Mouse (Mus musculus) kidney, adult 8-10 months (tissue): ENCODE data around the gene Hcn1.
"Not testable (repeated sequence)": the region's sequence is repeated elsewhere in the genome, so short reads cannot be mapped to it uniquely, and the experiment has no call there.

Experiments
- DNase-seq, 2 experiments: peaks; one replicate each; pipeline ENCODE4 v3.0.0; 2022

Hcn1 gene

DNA sequence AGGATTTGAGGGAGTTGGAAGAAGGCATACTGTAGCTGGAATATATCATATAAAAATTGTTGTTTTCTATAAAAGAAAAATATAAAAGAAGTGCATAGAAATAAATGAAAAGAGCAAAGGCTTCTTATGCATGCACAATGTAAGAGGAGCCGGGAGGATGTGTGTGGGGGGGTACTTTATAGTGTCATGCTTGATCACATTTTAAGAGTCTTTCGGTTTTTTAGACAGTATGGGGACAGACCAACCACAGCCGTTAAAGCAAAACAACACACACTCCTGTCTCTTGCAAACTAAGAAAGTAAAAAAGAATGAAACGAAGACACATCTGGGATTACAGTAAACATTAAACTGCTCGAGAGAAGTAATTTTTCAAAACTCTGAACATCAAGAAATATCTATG is 290.0 kb downstream of the Hcn1 start:
- no peak for DNase-seq

- DNase-seq: no peak
Measured at GRCm38 (mm10) chr13:117898052-117898451, 295.9 kb downstream of the Hcn1 start.

DNA sequence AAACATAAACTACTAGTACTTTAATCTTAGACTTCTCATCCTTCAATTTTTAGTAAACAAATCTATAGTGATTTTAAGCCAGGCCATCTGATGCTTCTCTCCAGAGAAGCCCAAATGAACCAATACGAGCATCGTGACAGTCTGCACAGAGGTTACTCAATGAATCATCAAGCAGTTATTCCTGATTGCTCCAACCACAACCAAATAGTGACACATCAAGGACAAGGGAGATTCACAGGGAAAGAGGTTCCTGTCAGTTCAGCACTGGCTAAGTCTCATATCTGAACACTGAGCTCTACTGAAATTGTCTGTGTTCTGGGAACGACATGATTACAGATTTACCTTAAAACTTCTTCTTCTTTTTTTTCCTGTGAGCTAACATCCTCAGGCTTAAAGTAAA is 305.7 kb downstream of the Hcn1 start:
- DNase-seq: no peak

DNA sequence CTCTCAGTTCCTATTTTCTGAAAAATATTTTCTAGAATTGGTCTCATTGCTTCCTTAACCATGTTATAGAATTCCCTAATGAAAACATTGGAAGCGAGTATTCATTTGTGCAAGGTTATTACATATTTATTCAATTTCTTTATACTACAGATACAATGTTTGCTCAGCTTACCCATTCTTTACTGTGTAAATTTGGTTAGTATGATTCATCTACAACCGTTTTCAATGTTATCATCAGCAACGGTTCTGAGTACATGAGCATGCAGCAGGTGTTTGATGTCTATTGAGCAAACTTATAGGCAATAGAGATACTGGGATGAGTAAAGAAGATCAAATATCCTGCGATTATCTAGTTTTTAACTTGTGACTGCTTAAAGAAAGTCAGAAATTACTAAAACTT is 327.6 kb downstream of the Hcn1 start:
- no peak for DNase-seq

DNA sequence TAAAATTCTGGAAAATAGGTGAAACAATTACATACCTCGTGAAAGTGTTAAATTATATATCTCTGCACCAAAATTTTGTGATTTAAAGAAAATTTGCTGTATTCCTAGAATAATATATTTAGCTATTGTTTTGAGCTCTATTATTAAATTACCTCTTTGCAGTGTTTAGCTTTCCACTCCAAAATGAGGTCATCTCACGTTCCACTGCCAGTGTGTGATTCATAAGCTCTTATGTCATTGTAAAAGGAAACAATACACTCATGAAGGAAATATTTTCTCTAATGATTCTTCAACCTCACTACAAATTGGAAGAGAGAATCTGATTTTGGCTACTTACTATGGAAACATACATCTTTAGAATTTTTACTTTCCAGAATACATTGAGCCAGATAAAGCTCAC is 329.6 kb downstream of the Hcn1 start:
- DNase-seq: no peak

DNA sequence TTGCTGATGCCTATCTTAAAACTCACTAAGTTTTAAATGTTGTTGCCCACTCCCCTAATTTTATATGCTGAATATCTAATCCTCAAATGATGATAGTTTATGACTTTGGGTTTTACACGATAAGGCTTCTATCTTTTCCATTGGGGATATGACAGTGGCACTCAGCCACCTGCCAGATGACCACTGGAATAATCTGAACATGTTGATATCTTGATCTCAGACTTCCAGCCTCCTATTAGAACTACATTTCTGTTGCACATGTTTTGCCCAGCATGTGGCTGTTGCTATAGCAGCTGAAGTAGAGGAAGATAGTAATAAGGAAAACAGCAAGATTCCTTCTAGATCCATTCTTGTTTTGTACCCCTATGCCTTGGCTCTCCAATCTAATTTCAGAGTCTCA is 336.6 kb downstream of the Hcn1 start:
- no peak for DNase-seq

GRCm38 (mm10) chr13:117940536-117941280 is 338.6 kb downstream of the Hcn1 start:
- no peak for DNase-seq

GRCm38 (mm10) chr13:117946843-117947242 is 344.7 kb downstream of the Hcn1 start:
- no peak for DNase-seq

DNA sequence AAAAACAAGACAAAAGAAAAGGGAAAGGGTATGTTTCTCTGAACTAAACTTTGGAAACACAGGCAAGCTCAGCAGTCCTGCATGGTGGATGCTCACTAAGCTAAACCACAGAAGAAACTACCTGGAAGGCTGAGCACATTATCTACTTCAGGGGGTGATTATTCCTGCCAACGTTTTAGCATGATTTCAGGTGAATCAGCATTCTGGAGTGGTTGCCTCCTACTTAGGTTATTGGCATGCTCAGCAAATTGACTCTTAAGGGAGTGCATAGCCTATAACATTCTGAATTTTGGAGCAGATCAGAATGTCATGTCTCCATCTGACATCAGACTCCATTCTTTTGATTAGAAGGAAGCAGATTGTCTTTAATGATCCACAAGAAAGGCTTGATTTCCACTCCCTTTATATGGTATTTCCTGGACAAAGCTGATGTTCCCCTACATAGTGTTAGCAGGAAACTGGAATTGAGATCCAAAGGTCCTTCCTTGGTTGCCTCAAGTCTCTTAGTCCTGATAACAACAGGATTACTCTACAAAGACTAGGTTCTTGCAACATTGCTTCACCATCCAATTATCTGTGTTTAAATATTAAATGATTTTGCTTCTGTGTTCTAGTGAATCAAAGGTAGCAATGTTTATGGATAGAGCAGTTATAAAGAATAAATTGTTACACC is 345.7 kb downstream of the Hcn1 start:
- DNase-seq: no peak

DNA sequence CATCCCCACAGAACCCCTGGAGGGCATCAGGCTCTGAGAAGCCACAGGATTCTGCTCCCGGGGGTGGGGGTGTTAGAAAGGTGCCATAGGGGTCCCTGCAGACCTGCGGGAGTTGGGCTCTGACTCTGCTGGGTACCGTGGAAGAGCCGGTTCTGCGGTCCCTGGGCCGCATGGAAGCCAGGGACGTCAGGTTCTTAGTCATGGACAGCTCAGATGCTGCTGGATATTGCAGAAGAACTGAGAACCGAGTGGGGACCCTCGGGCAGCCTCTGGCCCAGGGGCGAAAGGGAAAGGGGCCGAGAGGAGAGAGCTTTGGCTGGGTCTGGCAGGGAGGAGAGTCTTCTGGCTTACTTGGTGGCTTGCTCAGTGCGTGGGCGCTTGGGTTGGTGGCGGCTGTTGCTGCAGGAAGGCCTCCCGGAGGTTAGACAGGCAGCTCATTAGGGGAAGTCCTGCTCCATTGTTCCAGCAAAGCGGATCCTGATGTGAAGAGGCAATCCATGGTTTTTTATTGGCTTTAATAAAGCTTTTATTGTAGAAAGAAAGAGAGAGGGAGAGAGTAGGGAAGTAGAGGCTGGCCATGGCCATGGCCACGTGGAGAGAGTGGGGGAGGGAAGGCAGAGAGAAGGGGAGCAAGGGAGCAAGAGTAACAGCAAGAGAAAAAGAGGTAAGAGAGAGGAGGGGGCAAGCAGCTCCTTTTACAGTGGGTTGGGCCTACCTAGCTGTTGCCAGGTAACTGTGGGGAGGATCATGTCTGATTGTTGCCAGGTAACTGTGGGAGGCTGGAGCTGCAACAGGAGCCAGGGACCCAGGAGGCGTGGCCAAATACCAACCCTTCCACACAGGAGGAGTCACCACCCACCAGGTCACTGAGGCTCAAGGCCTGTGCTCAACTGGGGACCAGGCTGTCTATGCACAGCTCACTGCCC is 356.6 kb downstream of the Hcn1 start:
- no peak for DNase-seq

DNA sequence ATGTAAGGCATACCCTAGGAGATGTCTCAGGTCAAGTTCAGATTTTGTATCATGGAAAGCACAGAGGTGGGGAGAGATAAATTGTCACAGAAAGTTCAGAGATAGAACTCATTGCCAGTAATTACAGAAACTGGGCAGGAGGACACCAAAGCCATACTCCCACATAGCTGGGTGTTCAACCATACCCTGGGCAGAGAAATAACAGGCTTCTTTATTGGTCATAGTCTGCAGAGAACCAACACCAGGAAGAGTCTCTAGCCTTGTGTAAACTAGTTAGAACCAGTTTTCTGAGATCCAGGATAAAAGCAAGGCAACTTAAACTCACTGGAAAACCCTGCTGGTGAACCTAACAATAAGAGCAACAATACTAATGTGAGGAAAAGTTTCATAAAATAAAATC is 362.5 kb downstream of the Hcn1 start:
- no peak for DNase-seq

- DNase-seq: no peak
Measured at GRCm38 (mm10) chr13:117975382-117975781, 373.3 kb downstream of the Hcn1 start.

GRCm38 (mm10) chr13:117975823-117976222 is 373.7 kb downstream of the Hcn1 start:
- no peak for DNase-seq

GRCm38 (mm10) chr13:117984339-117984738 is 382.2 kb downstream of the Hcn1 start:
- DNase-seq: no peak

DNA sequence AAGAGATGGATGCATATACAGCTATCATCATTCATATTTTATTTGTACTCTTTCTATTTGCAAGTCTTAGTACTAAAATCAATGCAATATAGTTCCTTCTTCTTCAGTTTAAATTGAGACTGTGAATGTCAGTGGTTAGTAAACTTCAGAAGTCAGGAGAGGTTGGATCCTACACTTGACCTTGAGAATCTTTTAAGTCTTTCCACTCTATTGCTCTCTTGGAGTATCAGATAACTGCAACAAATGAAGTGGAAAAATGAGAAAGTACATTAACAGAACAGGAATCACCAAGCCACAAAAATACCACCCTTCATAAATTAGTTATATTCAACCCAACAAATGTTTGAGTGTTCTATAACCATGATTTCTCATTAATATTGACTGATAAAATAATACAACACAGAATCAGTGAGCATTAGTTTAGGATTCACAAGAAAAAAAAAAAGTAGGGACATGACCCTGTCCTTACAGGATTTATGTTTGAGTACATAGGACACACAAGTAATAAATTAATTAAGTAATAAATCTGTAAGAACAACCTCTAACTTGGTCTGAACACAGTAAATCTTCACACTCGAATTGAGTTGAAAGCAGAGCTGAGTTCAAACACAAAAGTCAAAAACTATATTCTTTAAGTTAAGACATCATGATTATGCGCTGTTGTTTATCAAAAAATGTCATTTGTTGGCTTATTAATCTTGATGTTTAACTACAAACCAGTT is 397.8 kb downstream of the Hcn1 start:
- no peak for DNase-seq

- no peak for DNase-seq
Measured at GRCm38 (mm10) chr13:118000538-118000937, 398.4 kb downstream of the Hcn1 start.

GRCm38 (mm10) chr13:118021176-118021575 is 419.1 kb downstream of the Hcn1 start:
- DNase-seq: no peak

DNA sequence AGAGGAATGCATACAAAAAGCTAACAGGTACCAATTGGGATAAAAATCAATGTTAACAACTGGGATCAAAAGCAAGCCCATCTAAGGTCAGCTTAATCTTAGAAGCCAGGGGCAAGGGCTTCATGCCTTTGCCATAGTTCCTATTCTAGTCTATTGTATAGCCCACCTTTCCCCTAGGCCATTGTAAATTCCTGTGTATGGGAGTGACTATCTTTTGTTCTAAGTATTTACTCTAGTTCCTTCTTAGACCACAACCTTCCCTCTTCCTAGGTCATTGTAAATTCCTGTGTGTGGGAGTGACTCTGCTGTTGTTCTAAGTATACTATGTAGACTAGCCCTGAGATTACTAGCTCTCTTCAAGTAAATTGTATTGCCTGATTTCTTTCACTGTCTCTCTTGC is 420.8 kb downstream of the Hcn1 start:
- not testable (repeated sequence) for DNase-seq

- DNase-seq: no peak
Measured at GRCm38 (mm10) chr13:118023381-118023780, 421.3 kb downstream of the Hcn1 start.

- DNase-seq: no peak
Measured at GRCm38 (mm10) chr13:118026510-118026909, 424.4 kb downstream of the Hcn1 start.

- no peak for DNase-seq
Measured at GRCm38 (mm10) chr13:118027868-118028267, 425.7 kb downstream of the Hcn1 start.

DNA sequence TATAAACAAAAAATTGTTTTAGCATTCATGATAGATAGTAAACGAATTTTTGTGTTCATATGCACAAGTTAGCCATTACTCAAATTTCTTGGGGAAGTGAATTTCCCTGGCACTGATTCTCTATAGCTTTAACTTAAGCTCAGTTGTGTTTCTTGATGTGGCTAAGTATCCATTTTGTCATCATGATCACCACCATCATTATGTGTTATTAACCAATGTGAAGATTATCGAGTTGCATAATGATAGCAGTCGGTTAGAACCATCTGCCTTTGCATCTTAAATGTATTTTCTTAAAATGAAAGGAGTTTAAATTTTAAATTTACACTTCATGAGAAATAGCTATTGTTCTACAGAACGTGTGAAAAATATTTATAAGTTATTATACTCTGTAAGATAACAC is 426.5 kb downstream of the Hcn1 start:
- DNase-seq: no peak

GRCm38 (mm10) chr13:118029579-118029978 is 427.5 kb downstream of the Hcn1 start:
- DNase-seq: no peak
